In the genomic region with DNA sequence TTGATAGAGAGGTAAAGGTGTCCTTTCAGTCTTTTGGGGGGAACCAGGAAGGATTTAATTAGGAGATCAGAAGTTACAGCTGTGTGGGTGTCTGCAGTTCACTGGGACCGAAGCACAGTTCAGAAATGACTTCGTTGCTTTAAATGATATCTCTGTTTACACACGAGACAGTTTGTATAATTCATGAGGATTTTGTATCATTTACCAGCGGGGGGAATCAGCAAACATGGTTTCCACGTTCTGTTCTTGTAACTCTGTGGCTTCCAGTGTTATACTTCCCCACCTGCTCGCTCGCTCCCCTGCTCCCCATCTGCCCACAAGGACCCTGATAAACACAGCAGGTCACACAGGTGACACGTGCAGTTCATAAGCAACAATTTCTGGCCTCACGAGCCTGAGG, we compare ENCODE assay signal across 36 mouse cellular contexts. TPM values are rescaled to one million over a fixed set of nuclear protein-coding genes. Genes with fewer than 3 reads are reported as not detected.
"Had no signal": no experiment of that assay in that cellular context is flagged by ENCODE, and none has a peak within 500 bp of the region (broad histone marks: within the 10 kb centered on the region; RNA-seq: fewer than 3 reads in every experiment).

No protein-coding gene starts in this region.

- H3K27ac ChIP-seq: gastrocnemius, adult 2 months; heart, adult 2 months; heart, embryonic 13.5 days; heart, embryonic 15.5 days; hindbrain, embryonic 13.5 days; hindbrain, embryonic 15.5 days; intestine, embryonic 15.5 days; layer of hippocampus, adult 2 months; left cerebral cortex, adult 2 months; limb, embryonic 10.5 days; limb, embryonic 12.5 days; liver, embryonic 13.5 days had no signal

- H3K4me1 ChIP-seq: intestine, embryonic 15.5 days; limb, embryonic 10.5 days; limb, embryonic 12.5 days; liver, embryonic 13.5 days had no signal

- H3K9me3 ChIP-seq: heart, embryonic 13.5 days; heart, embryonic 15.5 days; hindbrain, embryonic 13.5 days; hindbrain, embryonic 15.5 days; intestine, embryonic 15.5 days; limb, embryonic 10.5 days; limb, embryonic 12.5 days; liver, embryonic 13.5 days had no signal

- DNase-seq: gastrocnemius, adult 2 months; gastrocnemius, postnatal 10 days; gastrocnemius, postnatal 25 days; heart, adult 2 months; heart, postnatal 14 days; heart, postnatal 36 days; kidney, adult 18-20 months; kidney, adult 8-10 months; kidney, postnatal 10 days; kidney, postnatal 25 days; kidney, postnatal 4 days; liver; liver, embryonic 13.5 days had no signal

- H3K4me2 ChIP-seq: heart, embryonic 11.5 days; heart, embryonic 13.5 days; heart, embryonic 15.5 days; hindbrain, embryonic 13.5 days; hindbrain, embryonic 15.5 days; intestine, embryonic 15.5 days; limb, embryonic 12.5 days; liver, embryonic 11.5 days; liver, embryonic 13.5 days had no signal

- H3K9ac ChIP-seq: heart, embryonic 13.5 days; heart, embryonic 15.5 days; hindbrain, embryonic 13.5 days; hindbrain, embryonic 15.5 days; intestine, embryonic 15.5 days; limb, embryonic 12.5 days; liver, embryonic 13.5 days had no signal

- H3K27me3 ChIP-seq: heart, embryonic 13.5 days; heart, embryonic 15.5 days; intestine, embryonic 15.5 days; limb, embryonic 12.5 days; liver, embryonic 13.5 days had no signal

- H3K36me3 ChIP-seq: heart, embryonic 13.5 days; heart, embryonic 15.5 days; hindbrain, embryonic 13.5 days; hindbrain, embryonic 15.5 days; intestine, embryonic 15.5 days; limb, embryonic 10.5 days; limb, embryonic 12.5 days; liver, embryonic 13.5 days had no signal

- H3K4me3 ChIP-seq: gastrocnemius, adult 2 months; heart, adult 2 months; heart, embryonic 13.5 days; heart, embryonic 15.5 days; hindbrain, embryonic 13.5 days; hindbrain, embryonic 15.5 days; intestine, embryonic 15.5 days; layer of hippocampus, adult 2 months; left cerebral cortex, adult 2 months; limb, embryonic 10.5 days; limb, embryonic 12.5 days; liver, embryonic 13.5 days had no signal

- ATAC-seq: inflammation-experienced regulatory T-cells, adult 6 months; intestine, embryonic 15.5 days; intestine, postnatal 0 days had no signal

RNA-seq across cellular contexts. Expression of gene Spata19, which starts 39.3 kb away (rescaled TPM):
- total RNA-seq: gastrocnemius, adult 2 months; gastrocnemius, postnatal 10 days; gastrocnemius, postnatal 25 days; gastrocnemius, postnatal 4 days; granulocyte monocyte progenitor cell, adult 5-6 weeks; heart, adult 2 months; heart, postnatal 14 days; heart, postnatal 36 days; layer of hippocampus, adult 2 months; layer of hippocampus, postnatal 10 days; layer of hippocampus, postnatal 25 days; left cerebral cortex, postnatal 36 days had no signal
- polyA plus RNA-seq: heart, embryonic 11.5 days; heart, embryonic 13.5 days; heart, embryonic 15.5 days; heart, postnatal 0 days; hindbrain, embryonic 11.5 days; hindbrain, embryonic 13.5 days; hindbrain, embryonic 15.5 days; inflammation-experienced regulatory T-cells, adult 6 months; intestine, embryonic 15.5 days; intestine, postnatal 0 days; kidney, embryonic 14.5 days; kidney, embryonic 16.5 days; limb, embryonic 10.5 days; limb, embryonic 12.5 days; limb, embryonic 14.5 days; liver, embryonic 11.5 days; liver, embryonic 13.5 days had no signal
